Mouse (Mus musculus) gastrocnemius, postnatal 36 days (tissue): Measurements from ENCODE around the gene Pamr1. TPM values are rescaled to one million over a fixed set of nuclear protein-coding genes. Genes with fewer than 3 reads are reported as not detected.

ENCODE experiments used
- DNase-seq, 2 experiments: peaks; one replicate each; pipeline ENCODE4 v3.0.0; 2022
- intact Hi-C: fragments of 180-260 bp; cut with DNase I; formaldehyde crosslinking; loops from one replicate; pipeline ENCODE4 v1.15.1; 2025
- total RNA-seq, 2 experiments: library from RNA; stranded (reverse); gene quantifications; 2 replicates each; pipeline ENCODE4 v1.2.3; 2021

Gene Pamr1
- total RNA-seq, 2 experiments from 2014 or later, result 3.8 TPM

DNA sequence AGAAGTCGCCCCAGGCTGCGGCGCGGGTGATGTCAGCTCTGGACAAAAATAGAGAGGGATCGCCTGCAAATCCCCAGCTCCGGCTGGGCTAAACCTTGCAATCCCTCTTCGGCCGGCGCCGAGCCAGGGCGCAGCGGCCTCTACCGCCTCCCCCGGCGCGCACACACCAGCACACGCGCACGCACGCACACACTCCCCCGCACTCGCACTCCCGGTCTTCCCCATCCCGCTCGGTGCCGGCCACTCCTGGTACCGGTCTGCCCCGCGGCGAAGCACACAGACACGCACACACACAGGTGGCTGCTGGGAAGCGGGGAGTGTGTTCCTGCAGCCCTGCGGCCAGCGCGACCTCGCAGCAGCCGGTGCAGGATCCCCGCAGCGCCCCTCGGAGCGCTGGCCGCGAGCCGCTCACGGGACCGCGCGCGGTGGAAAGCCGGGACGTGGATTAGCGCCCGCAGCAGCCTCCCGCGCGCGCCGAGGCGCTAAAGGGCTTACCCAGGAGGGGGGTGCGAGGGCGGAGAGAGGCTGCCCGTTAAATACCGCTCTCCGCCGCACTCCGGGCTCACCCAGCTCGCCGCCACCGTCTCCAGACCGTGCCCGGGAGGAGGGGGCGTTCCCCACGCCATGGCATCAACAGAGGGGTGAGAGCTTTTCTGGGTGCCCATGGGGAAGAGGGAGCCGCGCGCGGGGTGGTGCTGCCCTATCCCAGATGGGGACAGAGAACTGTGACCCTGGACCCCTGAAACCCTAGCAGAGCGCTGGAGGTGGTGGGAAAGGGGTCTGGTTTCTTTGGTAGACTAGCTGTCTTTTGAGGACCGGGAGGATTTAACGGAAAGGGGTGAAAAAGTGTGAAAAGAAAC lies 109.1 kb downstream of the Pamr1 start:
- DNase-seq, result peak in 1 of 2 experiments; percentile 7
- intact Hi-C loops, result no loop called here

DNA sequence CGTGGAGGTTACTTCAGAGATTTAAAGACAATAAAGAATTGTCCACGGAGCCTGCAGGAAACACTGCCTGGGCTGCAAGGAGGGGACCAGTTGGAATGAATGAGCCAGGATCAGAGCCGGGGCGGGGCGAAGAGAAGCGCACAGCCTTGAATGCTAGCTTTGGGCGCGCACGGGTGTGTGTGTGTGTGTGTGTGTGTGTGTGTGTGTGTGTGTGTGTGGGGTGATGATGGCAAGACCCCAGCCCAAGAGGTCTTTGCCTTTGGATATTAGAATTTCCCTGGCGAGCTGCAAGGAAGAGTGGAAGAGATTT lies 109.7 kb downstream of the Pamr1 start:
- intact Hi-C loops, result no loop called here
- DNase-seq, result no peak

DNA sequence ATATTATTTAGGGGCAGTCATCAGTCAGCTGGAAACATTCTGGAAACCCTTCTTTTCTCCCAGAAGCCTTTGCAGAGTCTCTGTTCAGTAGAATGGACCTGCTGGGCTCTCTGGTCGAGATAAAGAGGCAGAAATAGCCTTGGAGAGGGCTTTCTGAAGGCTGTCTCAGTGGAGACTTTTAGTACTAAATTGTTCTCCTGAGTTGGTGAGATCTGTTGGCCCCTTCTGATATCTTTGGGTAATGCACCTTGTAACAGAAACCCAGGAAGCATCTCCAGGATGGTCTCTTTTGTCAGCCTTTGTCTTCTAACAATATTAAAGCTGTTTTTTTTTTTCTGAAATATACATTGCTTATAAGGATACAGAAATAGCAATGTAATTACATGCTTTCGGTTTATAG lies 111.2 kb downstream of the Pamr1 start:
- intact Hi-C loops, result no loop called here
- no peak for DNase-seq

DNA sequence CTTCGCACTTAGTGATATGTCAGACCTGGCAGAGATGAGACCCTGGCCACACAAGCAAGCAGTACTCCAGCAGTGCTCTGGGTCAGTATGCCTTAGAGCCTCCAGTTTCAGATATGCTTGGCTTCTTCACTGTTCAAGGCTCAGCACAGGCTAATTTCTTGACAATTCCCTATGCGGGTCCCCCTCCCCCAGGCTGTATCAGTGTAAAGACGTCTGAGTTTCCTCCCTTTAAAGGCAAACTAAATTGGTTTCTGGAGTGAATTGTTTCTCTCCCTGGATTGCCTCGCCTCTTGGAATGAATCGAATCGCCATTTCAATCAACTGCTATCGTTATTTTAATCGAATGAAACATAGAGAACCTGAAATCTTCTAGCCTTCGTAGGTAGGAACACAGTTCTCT lies 113.1 kb downstream of the Pamr1 start:
- DNase-seq, result no peak
- intact Hi-C loops, result no loop called here

DNA sequence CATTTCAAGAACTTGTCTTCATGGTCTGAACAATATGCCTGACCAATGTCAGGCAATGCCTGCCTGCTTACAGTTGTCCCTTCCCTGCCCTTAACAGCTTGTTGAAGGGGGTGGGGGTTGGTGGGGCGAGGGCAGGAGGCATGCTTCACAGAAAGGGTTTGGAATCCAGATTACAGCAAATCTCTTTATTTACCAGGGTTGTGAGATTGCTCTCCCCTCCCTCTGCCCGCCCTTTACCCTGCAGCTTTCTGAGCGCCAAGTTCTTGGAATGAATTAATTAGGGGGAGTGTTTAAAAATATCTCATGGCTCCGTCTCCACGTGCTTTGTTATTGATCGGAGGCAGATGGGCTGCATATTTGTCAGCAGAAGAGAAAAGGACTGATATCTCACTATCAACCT lies 113.5 kb downstream of the Pamr1 start:
- intact Hi-C loops, result no loop called here
- no peak for DNase-seq

DNA sequence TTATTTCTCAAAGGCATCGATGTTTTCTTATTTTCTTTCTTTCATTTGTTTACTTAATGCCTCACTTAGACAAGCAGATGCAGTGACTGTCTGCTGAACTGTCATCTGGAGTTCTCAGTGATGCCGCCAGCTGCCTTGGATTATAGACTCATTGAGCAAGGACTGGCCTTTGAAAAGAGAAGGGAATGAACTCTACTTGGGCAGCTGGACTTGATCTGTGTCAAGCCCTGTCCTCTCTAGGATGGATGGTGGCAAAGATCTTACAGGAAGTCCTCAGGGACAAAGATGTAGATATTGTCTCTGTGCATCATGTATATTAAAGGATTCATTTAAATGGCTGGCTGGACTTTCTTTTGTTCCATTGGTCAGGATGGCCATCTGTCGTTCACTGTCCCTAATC lies 114.1 kb downstream of the Pamr1 start:
- intact Hi-C loops, result no loop called here
- no peak for DNase-seq

DNA sequence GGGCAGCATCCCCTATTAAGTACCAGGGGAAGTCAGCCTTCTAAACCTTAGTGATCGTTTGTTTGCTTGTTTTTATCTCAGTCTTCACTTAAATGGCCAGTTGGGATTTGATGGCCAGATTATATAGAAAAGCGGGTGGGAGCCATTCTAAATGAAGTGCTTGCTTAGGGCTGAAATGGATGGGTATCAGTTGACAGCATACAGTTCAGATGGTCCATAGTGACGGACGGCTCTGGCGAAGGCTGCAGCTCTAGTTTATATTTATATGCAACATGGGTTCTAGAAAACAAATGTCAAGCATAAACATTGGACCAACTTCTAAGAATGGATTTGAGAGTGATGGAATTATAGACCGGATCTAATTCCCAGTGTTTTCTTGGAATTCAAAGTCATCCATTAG lies 118.2 kb downstream of the Pamr1 start:
- intact Hi-C loops, result no loop called here
- DNase-seq, result no peak

DNA sequence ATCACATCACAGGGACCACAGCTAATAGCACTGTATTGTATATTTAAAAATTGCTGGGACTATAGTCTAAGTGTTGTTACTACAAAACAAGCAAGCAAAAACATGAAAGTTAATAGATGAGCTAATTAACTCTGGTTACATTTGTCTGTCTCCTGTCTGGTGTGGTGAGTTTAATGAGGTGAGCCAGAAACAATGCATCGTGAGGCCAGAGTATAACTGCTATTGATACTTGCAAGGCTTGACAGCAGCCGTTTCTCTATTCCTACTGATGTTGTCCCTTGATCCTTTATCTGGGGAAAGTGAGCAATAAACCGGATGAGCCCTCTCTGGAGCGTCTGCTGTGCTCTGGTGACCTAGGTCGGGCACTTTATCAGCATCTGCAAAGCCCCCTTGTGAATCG lies 119.8 kb downstream of the Pamr1 start:
- intact Hi-C loops, result no loop called here
- DNase-seq, result no peak

DNA sequence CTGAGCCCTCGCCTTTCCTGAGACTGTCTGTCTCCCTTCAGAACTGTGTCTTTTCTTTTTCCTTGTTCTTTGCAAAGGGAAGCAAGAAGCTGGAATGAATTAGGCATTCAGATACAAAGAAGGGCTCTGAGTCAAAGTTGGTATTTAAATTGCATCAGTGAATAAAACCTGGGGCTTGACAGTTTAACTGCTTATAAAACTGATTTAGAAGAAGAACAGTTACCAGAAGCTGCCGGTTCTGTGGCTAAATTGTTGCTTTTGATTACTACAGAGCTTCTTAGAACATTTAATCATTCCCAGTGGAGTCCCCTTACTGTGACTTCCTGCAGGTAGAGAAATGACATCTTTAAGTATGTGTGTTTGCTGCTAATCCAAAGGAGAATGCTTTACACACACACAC lies 124.8 kb downstream of the Pamr1 start:
- intact Hi-C loops, result no loop called here
- DNase-seq, result no peak

DNA sequence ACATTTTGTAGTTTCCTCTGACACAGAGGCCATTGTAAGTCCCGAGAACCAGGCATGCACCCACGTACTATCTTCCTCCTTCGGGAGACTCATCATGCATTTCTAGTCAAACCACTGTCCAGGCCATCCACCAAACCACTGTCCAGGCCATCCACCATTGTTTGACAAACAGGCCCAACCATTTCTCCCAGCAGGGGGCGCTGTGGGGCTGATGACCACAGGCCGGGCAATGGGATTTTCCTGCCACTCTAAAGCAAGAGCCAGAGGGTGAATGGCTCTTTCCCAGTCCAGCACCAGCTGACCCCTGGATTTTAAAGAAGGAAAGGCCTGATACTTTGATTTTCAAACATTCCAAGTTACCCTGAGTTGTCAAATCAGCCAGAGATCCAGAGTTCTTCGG lies 125.5 kb downstream of the Pamr1 start:
- DNase-seq, result peak; percentile 27 to 37
- intact Hi-C loops, result no loop called here

DNA sequence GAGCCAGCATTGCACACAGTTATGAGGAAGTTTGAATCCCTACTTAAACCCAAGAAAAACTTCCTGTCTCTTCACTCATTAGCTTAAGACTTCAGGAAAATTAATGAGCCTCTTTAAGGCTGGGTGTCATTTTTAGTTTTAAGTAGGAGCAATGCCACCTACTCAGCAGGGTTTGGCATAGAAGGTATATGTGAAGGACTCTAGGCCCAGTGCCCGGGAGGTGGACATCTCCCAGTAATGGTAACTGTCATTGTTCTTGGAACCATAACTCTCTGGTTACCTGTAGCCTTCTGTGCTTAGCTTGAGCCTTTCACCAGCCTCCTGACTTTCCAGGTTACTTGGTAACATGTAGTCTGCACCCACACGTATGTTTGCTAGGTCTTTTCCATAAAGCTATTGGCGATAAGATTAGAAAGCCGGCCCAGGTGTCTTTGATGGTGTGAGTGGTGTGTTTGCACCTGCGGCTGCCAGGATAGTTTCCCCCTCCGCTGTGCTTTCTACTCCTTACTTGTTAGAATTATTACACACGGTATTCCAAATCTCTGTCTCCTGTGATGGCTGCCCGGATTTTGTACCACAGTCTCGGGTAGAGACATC lies 127.0 kb downstream of the Pamr1 start:
- DNase-seq, result no peak
- intact Hi-C loops, result no loop called here

DNA sequence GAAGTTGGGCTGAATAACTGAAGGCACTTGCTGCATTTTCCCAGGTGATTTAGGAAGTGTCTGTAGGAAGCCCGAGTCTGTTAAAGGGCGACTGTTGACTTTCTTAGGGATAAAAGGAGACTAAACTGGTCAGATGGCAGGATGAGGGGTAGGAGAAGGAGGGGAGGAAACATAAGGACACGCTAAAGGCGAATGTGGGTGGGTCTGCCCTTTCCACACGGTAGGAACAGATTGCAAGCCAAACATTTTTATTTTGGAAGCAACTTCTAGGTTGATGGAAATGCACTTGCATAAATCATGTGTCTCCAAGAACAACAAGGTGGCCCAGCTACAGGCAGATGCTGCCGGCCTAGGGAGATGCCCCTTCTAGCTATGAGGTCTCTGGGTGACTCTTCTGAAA lies 127.6 kb downstream of the Pamr1 start:
- no peak for DNase-seq
- intact Hi-C loops, result no loop called here

DNA sequence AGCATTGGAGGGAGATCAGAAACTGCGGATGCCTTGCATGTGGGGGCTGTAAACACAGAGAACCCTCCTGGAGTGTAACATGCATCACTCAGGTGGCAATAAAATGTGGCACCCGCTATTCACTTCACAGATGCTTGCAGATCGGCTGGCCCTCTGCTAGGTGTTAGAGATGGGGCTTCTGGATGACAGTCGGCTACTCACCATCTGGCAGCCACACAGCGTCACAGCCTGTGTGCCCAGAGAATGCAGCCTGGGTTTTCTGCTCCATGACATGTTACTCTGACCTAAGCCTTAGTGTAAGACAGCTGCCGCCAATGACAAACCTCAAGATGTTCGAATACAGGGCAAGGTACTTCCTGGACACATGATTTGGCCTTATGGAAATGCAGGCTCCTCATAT lies 131.5 kb downstream of the Pamr1 start:
- intact Hi-C loops, result loop anchor here (5.0 to 10.0 kb wide), 3 partner anchors 341 to 663 kb away; no protein-coding TSS in a partner anchor
- DNase-seq, result no peak

DNA sequence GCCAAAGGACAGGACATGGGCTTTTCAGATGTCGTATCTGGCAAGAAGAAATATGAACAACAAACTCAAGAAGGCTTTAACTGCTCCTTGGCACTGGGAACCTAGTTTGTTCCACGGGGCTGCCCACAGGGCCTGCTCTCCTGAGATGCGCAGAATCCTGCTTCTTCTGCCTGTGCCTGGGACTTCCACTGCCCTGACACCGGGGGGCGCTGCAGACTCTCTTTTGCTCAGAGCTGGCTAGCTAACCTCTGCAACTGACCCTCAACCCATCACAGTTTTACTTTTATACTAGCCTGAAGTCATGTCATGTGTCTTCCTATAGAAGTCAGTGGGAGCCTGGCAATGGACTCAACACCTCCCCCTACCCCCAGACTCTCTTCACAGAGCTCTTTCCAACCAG lies 132.4 kb downstream of the Pamr1 start:
- peak; percentile 28 to 48 for DNase-seq
- intact Hi-C loops, result loop anchor here (5.0 to 10.0 kb wide), 3 partner anchors 340 to 663 kb away; no protein-coding TSS in a partner anchor

DNA sequence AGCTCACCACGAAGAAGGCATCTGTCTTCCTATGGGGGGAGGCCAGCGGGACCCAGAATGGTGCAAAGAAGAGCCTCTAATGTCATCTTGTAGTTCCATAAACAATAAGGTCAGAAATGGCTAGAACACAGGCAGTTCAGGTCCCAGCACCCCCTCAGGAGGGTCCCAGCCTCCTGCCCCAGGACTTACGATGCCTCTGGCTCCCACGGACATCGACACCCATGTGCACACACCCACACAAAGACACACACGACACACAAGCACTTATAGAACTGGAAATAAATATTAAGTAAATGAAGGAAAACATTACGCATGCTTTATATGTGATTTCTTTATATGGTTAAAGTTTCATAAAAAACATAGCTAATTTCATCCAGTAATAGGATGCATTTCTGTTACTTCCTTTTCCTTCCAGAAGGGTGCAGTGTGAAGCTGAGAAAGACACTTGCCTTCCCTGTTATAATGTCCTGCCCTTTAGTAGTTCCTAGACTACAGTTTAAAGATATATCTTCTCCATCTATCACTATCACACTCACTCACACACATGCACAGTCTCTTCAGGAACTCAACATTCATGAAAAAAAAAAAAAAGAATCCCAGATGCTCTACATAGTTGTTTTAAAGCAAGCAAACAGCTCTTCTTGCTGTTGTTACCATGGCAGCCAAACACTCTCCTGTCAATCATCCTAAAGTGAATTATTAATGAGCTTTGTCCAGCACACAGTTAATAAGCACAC lies 135.7 kb downstream of the Pamr1 start:
- intact Hi-C loops, result loop anchor here (10.0 kb wide), 1 partner anchor 659 kb away; no protein-coding TSS in a partner anchor
- DNase-seq, result no peak

DNA sequence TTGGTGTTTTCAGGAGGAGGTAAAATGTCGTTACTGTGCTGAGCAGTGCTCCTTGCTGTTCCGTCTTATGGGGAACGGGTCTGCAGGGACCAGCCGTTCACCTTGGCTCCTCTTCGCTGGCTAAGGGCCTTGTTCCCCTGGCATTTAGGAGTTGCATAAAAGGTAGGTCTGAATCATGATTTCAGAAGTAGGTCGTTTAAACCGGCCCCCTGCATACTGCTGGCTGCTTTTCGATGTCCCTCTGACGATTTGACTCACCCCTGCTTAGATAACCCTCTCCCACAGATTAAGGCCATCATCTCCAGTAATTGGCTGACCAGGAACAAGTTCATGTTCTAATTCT lies 136.3 kb downstream of the Pamr1 start:
- DNase-seq, result no peak
- intact Hi-C loops, result loop anchor here (10.0 kb wide), 1 partner anchor 659 kb away; no protein-coding TSS in a partner anchor

Other genes starting within 250 kb of the Pamr1 start
- gene Trim44, start 142.2 kb upstream of the Pamr1 start, total RNA-seq, result 10 to 100 TPM; 10.6 to 14.2 TPM
- gene Fjx1, start 97.5 kb upstream of the Pamr1 start, total RNA-seq, result under 1 TPM; 0.41 to 0.54 TPM
- gene Slc1a2, start 108.6 kb downstream of the Pamr1 start, total RNA-seq, result under 1 TPM; 0.20 to 0.69 TPM